Mouse (Mus musculus): ENCODE measurements around the gene Smg9. TPM values are rescaled to one million over a fixed set of nuclear protein-coding genes. Genes with fewer than 3 reads are reported as not detected.

Gene Smg9
- polyA plus RNA-seq, 2 experiments, result 11.2 to 20.6 TPM

DNA sequence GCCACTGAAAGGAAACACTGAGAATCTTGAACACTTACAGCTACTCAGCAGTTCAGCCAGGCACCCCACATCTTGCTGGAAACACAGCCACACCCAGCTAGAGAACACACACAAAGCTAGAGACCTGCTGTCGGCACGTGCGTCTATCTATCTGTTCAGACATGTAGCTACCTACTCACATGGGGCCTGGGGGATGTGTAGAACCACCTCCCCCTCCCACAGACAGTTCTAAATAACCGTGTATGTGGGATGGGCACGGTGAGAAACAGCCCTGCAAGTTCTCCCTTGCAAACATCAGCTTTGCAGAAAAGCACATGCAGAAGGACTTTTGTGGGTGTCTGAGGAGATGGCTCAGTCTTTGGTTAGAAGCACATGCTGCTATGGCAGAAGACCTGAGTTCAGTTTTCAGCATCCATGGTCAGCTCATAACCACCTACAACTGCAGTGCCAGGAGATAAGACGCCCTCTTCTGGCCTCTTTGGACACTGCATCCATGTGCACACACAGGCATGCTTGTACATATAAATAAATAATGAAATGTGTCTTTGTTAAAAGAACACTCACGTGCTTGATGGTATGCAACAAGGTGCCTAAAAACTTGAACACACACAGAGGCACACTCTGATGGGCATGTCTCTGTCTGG lies 47.4 kb downstream of the Smg9 start:
- no peak for ATAC-seq (ENCODE audit: insufficient read depth)

DNA sequence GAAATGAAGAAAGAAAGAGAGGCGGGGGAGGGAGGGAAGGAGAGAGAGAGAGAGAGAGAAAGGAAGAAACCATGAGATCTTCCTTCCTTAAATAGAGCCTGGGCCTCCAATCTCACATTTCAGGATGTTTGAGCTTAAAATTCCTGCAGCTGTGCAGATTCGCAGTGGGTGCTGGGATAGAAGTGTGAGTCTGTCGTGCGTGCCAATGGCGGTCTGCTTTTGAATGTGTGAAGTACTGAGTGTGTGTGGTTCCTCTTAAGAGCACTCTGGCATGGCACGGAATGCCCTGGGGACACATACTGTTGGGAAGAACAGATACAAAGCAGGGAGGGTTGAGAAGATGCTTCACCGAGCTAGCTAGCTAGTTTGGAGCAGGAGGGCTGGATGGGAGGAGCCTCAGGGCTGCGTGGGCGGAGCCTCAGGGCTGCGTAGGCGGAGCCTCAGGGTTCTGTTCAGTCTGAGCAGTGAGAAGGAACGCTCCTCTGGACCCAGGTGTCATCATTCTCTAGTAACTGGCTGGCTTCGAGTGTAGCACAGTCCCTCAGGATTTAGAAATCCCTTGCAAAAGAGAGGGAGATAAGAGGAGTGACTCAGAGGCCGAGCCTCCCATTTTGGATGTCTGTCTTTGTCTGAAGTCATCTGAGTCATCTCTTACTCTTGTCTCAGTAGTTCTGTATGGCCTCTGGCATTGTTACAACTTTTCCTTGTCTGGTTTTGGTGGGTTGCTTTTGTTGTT lies 49.5 kb downstream of the Smg9 start:
- Histone ChIP-seq H3K27ac (no peak overlapping the region), H3K4me3 (ENCODE audit: insufficient read depth in 1 of 2, low read depth in 2 of 2, low read length in 2 of 2) (no peak overlapping the region), H3K4me2 (ENCODE audit: low read depth) (no peak overlapping the region), H3K9me3 (ENCODE audit: control insufficient read depth, low read length) (no peaks in the 10 kb centered on the region), H3K36me3 (replicated peaks; ENCODE audit: control insufficient read depth, insufficient read depth, low read depth) (no peaks in the 10 kb centered on the region), H3K4me1 (replicated peaks; ENCODE audit: control insufficient read depth in 2 of 2, insufficient read depth in 2 of 2, low read length in 1 of 2) (peaks cover 0 to 9% of the 10 kb centered on the region in 2 experiments; a peak in 3 of 4 replicates), H3K9ac (replicated peaks) (no peak overlapping the region), H3K27me3 (ENCODE audit: control insufficient read depth, insufficient read depth, low read length) (no peaks in the 10 kb centered on the region)
- 43% methylated on average over 14 of the region's 14 CpGs for WGBS (ENCODE audit: insufficient replicate concordance)
- DNase-seq (ENCODE audit: low read depth in 3 of 3, low spot score in 3 of 3) (no peak), ATAC-seq (ENCODE audit: insufficient read depth) (no peak)
- TF ChIP-seq EP300 (IDR thresholded peaks at IDR 0.05; ENCODE audit: low read depth) (no peak), CTCF (IDR thresholded peaks at IDR 0.05; ENCODE audit: low read depth) (no peak)

More for the DNA sequence above, 47.4 kb downstream of the Smg9 start:
- no peaks in the 10 kb centered on the region for H3K27me3 ChIP-seq (ENCODE audit: control insufficient read depth, insufficient read depth, low read length)
- no peaks in the 10 kb centered on the region for H3K9me3 ChIP-seq (ENCODE audit: control insufficient read depth, low read length)
- no peak overlapping the region for H3K9ac ChIP-seq (replicated peaks)
- no peak overlapping the region for H3K4me3 ChIP-seq (ENCODE audit: insufficient read depth in 1 of 2, low read depth in 2 of 2, low read length in 2 of 2)
- no peak overlapping the region for H3K27ac ChIP-seq
- TF ChIP-seq EP300 (IDR thresholded peaks at IDR 0.05; ENCODE audit: low read depth) (no peak), CTCF (IDR thresholded peaks at IDR 0.05; ENCODE audit: low read depth) (peak; percentile 48)
- no peak overlapping the region for H3K4me2 ChIP-seq (ENCODE audit: low read depth)
- peaks cover 0 to 9% of the 10 kb centered on the region in 2 experiments; a peak in 3 of 4 replicates for H3K4me1 ChIP-seq (replicated peaks; ENCODE audit: control insufficient read depth in 2 of 2, insufficient read depth in 2 of 2, low read length in 1 of 2)
- DNase-seq (ENCODE audit: low read depth in 3 of 3, low spot score in 3 of 3), result no peak
- no peaks in the 10 kb centered on the region for H3K36me3 ChIP-seq (replicated peaks; ENCODE audit: control insufficient read depth, insufficient read depth, low read depth)
- WGBS (ENCODE audit: insufficient replicate concordance), result 52% methylated on average over 7 of the region's 7 CpGs

DNA sequence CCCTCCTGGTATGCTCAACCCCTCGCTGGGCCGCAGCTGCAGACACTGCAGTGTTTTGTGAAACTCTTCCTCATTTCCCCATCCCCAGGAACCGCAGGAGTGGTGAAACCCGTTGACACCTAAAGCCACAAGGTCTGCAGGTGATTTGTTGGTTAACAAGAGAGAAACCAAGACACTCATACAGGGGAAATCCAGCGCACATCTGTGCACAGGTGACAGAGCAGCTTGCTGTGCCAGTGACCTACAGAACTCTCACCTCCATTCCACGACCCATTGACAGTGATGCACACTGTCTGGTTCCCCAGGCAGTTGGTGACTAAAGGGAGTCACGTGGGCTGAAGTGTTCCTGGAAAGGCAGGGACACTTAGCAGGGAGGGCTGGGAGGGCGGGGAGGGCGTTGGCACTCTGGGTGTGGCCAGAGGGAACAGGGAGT lies 51.2 kb downstream of the Smg9 start:
- H3K9ac ChIP-seq (replicated peaks), result no peak overlapping the region
- H3K27me3 ChIP-seq (ENCODE audit: control insufficient read depth, insufficient read depth, low read length), result no peaks in the 10 kb centered on the region
- no peaks in the 10 kb centered on the region for H3K9me3 ChIP-seq (ENCODE audit: control insufficient read depth, low read length)
- no peak overlapping the region for H3K4me3 ChIP-seq (ENCODE audit: insufficient read depth in 1 of 2, low read depth in 2 of 2, low read length in 2 of 2)
- DNase-seq (ENCODE audit: low read depth in 3 of 3, low spot score in 3 of 3) (no peak), ATAC-seq (ENCODE audit: insufficient read depth) (no peak)
- peaks cover 0 to 9% of the 10 kb centered on the region in 2 experiments; a peak in 3 of 4 replicates for H3K4me1 ChIP-seq (replicated peaks; ENCODE audit: control insufficient read depth in 2 of 2, insufficient read depth in 2 of 2, low read length in 1 of 2)
- no peak overlapping the region for H3K27ac ChIP-seq
- WGBS (ENCODE audit: insufficient replicate concordance), result 22% methylated on average over 8 of the region's 9 CpGs
- no peak overlapping the region for H3K4me2 ChIP-seq (ENCODE audit: low read depth)
- no peaks in the 10 kb centered on the region for H3K36me3 ChIP-seq (replicated peaks; ENCODE audit: control insufficient read depth, insufficient read depth, low read depth)
- TF ChIP-seq CTCF (IDR thresholded peaks at IDR 0.05; ENCODE audit: low read depth), result no peak
- TF ChIP-seq EP300 (IDR thresholded peaks at IDR 0.05; ENCODE audit: low read depth), result no peak

DNA sequence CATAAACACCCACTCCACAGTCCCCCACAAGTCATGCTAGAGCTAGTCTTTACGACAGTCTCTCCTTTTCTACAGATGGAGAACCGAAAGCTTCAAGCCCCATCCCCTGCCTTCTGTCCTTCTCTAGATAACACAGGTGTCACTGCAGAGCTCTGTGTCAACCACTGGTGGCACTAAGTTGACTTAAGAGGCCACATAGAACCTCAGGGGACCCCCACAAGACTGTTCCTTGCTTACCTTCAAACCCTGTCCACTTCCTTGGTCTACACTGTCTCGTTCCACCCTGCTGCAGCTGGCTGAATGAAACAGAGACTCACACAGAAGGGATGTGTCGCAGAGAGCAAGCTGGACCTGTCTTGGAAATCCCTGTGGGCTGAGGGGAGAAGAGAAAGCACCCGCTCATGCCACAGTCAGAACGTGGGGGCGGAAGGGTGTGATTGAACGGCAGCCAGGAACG lies 52.5 kb downstream of the Smg9 start, which contains the start of gene Irgc1:
Gene Irgc1 (minus strand): TSS at position 443 of the 457 bp plus-strand sequence.
- Histone ChIP-seq H3K9ac (replicated peaks) (no peak within 1 kb of the TSS), H3K4me2 (ENCODE audit: low read depth) (no peak within 1 kb of the TSS), H3K27ac (no peak within 1 kb of the TSS), H3K4me1 (replicated peaks; ENCODE audit: control insufficient read depth in 2 of 2, insufficient read depth in 2 of 2, low read length in 1 of 2) (peaks cover 0 to 9% of the 10 kb centered on the region in 2 experiments; a peak in 3 of 4 replicates), H3K4me3 (ENCODE audit: insufficient read depth in 1 of 2, low read depth in 2 of 2, low read length in 2 of 2) (no peak within 1 kb of the TSS), H3K27me3 (ENCODE audit: control insufficient read depth, insufficient read depth, low read length) (no peaks in the 10 kb centered on the region), H3K9me3 (ENCODE audit: control insufficient read depth, low read length) (no peaks in the 10 kb centered on the region), H3K36me3 (replicated peaks; ENCODE audit: control insufficient read depth, insufficient read depth, low read depth) (no peaks in the 10 kb centered on the region)
- WGBS (ENCODE audit: insufficient replicate concordance), result 61% methylated on average over 9 of the region's 9 CpGs
- ATAC-seq (ENCODE audit: insufficient read depth) (no peak), DNase-seq (ENCODE audit: low read depth in 3 of 3, low spot score in 3 of 3) (no peak)
- TF ChIP-seq EP300 (IDR thresholded peaks at IDR 0.05; ENCODE audit: low read depth) (no peak), CTCF (IDR thresholded peaks at IDR 0.05; ENCODE audit: low read depth) (no peak)

DNA sequence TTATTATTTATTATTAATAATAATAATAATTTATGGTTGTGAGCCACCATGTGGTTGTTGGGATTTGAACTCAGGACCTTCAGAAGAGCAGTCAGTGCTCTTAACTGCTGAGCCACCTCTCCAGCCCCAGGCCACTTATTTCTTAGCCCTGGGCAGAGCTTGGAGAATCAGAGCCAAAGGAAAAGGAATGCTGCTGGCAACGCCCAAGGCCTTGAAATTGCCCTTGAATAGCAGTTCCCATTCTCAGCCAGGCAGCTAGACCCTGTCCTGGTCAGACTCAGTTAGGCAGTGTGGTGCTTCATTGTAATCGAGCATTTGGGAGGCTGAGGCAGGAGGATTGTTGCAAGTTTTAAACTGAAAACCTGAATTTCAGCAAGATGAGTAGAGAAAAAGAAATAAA lies 54.8 kb downstream of the Smg9 start:
- no peaks in the 10 kb centered on the region for H3K27me3 ChIP-seq (ENCODE audit: control insufficient read depth, insufficient read depth, low read length)
- no peak for ATAC-seq (ENCODE audit: insufficient read depth)
- no peak overlapping the region for H3K9ac ChIP-seq (replicated peaks)
- H3K4me1 ChIP-seq (replicated peaks; ENCODE audit: control insufficient read depth in 2 of 2, insufficient read depth in 2 of 2, low read length in 1 of 2), result peaks cover 0 to 9% of the 10 kb centered on the region in 2 experiments; a peak in 3 of 4 replicates
- no peak overlapping the region for H3K27ac ChIP-seq
- no peaks in the 10 kb centered on the region for H3K9me3 ChIP-seq (ENCODE audit: control insufficient read depth, low read length)
- 40% methylated on average over 2 of the region's 2 CpGs for WGBS (ENCODE audit: insufficient replicate concordance)
- no peak for DNase-seq (ENCODE audit: low read depth in 3 of 3, low spot score in 3 of 3)
- TF ChIP-seq CTCF (IDR thresholded peaks at IDR 0.05; ENCODE audit: low read depth) (no peak), EP300 (IDR thresholded peaks at IDR 0.05; ENCODE audit: low read depth) (no peak)
- H3K36me3 ChIP-seq (replicated peaks; ENCODE audit: control insufficient read depth, insufficient read depth, low read depth), result no peaks in the 10 kb centered on the region
- no peak overlapping the region for H3K4me2 ChIP-seq (ENCODE audit: low read depth)
- H3K4me3 ChIP-seq (ENCODE audit: insufficient read depth in 1 of 2, low read depth in 2 of 2, low read length in 2 of 2), result no peak overlapping the region
